Mouse (Mus musculus) right cerebral cortex, postnatal 4 days (tissue): ENCODE measurements around the gene Rufy2.
"Not testable (repeated sequence)": the region's sequence is repeated elsewhere in the genome, so short reads cannot be mapped to it uniquely, and the experiment has no call there.

Experiments used
- DNase-seq: peaks from one replicate; pipeline ENCODE4 v3.0.0-alpha.2; 2022

Gene Rufy2

DNA sequence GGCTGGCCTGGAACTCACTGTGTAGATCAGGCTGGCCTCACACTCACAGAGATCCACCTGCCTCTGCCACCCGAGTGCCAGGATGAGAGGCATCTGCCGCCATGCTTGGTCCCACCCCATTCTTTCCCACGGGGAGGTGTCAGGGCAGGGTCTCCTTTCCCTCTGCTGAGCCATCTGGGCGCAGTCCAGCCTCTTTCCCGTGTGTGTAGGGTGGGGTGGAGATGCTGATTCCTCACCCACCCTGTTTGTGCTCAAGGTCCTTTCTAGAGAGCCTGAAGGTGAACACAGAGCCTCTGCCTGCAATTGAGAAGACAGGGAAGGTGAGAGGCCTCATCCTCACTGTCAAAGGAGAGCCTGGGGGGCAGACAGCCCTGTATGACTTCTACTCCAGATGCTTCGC is 74.0 kb downstream of the Rufy2 start:
- DNase-seq, result not testable (repeated sequence)

DNA sequence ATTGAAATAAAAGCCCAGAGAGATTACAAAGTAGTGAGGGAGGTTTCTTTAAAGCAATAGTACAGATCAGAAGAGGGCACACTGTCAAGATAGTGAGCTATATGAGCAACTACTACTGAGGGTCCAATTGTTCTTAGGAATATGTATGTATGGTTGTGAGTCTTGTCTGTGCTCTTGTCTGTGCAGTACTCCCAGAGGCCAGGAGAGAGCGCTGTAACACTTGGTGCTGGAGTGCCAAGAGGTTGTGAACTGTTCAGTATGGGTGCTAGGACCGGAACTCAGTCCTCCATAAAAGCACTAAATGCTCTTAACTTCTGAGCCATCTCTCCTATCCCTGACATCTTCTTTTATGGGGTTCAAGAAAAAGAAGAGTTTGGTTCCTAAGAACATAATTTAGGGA is 74.6 kb downstream of the Rufy2 start:
- no peak for DNase-seq

DNA sequence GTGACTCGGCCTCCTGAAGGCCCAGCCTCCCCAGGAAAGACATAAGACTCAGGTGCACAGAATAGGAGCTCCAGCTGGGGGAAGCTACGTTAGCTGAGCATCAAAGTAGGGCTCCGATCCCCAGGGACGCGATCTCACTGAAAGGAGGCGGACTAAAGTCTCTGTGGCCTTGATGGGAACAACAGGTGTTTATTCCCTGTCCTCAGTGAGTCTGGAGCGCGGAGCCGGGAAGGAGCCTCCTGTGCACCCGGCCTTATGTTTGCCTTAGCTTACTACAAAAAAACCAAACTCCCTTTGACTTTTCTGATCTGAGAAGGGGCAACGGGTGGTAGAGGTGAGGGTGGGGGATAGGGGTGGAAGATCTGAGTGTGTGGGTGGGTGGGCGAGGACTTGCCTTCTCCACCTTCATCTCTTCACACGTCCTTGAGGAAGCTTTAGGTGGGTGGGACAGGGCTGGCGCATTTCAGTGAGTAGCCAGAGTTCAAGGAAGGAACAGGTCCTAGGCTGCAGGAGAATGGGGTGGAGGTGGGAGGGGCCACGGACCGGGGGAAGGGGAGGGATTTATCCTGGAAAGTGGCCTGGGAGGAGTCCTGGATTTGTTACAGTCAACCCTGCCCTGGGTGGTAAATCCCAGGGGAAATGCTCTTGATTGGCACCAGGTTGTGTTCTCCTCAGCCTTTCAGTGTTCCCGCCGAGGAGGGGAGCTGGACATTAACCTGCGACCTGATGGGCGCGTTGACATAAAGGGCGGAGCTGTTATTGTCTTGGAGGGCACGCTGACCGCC is 77.1 kb downstream of the Rufy2 start:
- no peak for DNase-seq

DNA sequence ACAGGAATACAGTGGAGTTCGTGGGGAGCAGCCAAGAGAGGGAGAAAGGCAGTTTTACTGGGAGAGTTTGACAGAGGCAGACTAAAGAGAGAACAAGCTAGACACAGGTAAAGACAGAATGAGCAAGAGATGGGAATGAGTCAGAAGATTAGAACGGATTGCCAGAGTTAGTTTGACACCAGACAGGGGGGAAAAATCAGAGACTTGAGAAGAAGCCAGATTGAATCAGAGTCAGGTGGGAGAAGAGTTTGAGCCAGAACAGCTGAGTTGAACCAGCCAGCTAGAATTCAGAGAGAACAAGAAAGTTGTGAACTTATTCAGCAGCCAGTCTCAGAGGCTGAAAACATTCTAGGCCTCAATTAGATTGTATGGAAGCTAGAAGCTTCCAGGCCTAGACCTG is 79.8 kb downstream of the Rufy2 start, which contains the start of gene Pbld1:
Gene Pbld1 (plus strand): TSS at position 301 of the 400 bp plus-strand sequence.
- DNase-seq, result no peak

DNA sequence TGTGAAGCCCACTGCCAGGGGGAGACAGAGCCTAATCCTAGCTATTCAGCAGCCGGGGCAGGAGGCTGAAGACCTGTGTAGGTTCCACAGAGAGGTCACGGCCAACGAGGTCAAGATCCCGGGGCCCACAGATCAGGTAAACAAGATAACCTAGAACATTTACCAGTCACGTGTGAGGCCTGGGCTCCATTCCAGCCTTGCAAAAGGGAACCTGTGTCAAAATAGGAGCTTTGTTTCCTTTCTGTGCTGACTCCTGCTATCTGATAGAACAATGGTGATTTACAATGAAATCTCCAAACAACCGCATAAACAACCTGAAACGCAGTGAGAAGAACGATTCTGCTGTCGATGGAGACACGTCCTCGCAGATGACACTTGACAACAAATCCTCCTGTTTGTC is 80.4 kb downstream of the Rufy2 start:
- no peak for DNase-seq

DNA sequence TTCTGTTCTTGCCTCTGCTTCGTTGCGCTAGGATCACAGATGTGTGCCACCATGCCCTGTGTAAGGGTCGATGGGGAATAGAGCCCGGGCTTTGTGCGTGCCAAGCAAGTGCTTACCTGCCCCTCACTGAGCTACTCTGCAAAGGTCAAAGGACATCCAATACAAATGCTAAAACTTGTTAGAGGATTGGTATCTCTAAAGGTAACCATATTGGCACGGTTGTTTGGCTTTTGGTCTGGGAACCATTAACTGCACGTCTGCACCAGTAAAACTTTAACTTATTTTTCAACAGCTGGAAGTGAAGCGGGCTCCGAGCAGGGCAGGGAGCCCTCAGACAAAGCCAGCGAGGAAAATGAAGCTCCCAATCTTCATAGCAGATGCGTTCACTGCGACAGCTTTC is 81.2 kb downstream of the Rufy2 start:
- DNase-seq, result no peak

DNA sequence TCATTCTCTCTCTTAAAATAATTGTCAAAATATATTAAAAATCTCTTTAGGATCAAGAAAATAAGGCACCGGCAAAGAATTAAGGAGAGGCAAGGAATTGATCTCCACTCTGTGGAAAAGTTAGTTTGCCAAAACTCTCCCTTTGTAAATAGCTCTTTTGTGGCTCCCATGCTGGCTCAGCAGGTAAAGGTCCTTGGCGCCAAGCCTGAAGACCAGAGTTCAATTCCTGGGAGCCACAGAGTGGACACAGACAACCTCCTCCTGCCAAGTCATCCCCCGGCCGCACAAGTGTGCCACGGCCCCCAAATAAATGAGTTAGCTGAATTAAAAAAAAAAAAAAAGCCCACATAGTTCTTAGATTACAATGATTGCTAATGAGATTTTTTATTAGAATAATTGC is 82.7 kb downstream of the Rufy2 start:
- DNase-seq, result no peak

DNA sequence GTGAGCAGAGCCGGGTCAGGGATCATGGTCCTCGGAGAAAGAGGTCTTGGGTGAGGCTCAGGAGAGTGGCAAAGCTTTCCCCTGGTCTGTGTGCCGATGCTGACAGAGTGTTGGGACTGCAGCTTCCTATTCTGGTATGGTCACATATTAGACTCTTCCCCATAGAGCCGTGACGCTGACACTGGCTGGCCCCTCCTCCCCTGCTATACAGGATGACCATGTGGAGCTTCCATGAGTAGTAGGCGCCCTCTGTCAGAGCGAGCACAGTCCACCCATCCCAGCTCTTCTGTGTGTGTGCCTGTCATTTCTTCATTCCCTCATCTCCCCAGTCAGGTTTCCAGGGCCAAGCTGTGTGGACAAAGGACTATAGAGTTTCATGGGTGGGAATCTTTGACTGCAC is 83.3 kb downstream of the Rufy2 start:
- DNase-seq, result no peak

DNA sequence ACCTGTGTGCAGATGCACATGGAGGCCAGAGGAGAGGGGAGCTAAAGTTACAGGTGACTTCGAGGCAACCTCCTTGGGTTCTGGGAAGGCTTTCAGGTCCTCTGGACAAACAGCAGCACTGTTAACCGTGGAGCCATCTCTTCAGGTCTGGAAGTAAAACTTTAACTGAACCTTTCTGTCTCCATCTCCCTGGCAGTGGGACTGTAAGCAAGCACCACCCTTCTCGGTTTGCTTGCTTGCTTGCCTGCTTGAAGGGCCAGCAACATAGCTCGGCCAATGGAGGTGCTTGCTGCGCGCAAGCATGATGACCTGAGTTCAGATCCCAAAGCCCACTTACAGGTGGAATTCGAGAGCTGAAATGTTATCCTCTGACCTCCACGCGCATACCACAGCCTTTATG is 84.5 kb downstream of the Rufy2 start:
- no peak for DNase-seq

DNA sequence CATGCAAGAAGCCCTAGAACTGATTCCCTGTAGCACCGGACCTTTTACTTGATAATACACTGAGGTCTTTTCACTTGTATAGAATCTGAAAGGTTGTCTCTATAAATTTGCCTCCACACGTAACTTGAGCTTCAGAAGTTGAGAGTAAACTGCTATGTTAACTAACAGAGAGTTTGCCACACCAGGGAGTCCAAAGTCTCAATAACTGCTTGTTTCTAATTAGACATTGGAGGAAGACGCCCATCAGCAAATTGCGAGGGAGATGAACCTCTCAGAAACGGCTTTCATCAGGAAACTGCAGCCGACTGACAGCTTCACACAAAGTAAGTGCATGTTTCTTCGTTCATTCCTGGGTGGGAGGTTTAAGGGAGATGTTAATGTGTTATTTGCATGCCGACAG is 85.5 kb downstream of the Rufy2 start:
- no peak for DNase-seq

DNA sequence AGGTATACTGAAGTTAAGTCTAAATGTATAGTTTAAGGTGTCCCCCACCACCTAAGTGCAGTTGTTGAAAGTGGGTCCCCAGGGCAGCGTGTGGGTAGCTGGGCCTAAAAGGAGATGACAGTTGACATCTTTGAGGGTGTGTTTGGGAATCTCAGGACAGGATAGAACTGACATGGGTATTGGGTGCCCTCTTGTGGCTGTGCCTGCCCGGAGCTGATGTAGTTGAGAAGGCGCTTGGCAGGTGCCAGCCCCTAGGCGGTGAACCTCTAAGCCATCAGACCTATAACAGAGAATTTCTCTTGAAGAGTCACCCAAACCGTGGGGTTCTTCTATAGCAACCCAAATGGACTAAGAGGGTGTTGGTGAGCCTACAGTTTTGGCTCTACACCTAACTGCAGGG is 86.0 kb downstream of the Rufy2 start:
- peak; percentile 77 for DNase-seq
